Mouse (Mus musculus) leukemia stem cell, adult 10-12 weeks (primary cell): ENCODE measurements around the gene Zbed4. TPM values are rescaled to one million over a fixed set of nuclear protein-coding genes. Genes with fewer than 3 reads are reported as not detected.

Experiments
- polyA plus RNA-seq: library from polyadenylated mRNA; stranded (reverse); fragments of >175 nt; gene quantifications from 2 replicates; pipeline ENCODE4 v1.2.3, GENCODE M21; 2012; ENCODE audit warnings: low replicate concordance

Zbed4 gene
- 3.5 and 13.0 TPM in 2 replicates for polyA plus RNA-seq

DNA sequence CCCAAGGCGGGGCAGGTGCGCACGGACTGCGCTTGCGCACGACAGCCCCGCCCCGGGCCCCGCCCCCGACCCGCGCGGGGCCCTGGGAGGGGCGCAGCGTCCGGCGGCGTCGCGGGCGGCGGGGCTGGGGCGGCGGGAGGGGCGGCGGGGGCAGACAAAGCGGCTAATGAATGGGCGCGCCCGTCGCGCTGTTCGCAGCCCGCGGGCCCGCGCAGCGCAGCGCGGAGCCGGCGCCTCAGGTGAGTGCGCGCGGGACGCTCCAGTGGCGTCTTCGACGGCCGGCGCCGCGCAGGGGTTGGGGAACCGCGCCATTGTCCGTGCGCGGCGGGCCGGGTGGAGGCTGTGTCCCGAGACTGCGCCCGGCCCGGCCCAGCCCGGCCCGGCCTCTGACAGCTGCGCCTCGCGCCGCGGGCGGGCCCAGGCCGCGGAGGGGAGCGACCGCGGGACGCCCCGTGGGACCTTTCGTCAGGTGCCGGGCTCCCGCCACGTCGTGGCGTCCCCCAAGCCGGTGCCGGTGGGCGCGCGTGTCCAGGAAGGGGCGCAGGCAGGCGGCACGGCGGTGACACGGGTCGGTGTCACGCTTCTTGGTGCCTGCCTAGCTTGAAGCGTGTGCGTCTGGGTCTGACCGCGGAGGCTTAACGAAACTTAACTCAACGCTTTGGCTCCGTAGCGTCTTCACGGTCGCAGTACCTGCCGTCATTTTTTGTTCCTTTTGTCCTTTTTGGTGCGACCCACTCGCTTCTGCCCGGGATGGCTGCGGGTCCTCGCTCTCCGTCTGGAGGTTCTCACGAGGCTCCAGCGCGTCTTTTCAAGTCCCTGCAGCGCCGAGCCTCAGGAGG, at the start of gene Zbed4:
Zbed4 (plus strand) TSS at position 97 of the 839 bp plus-strand sequence.

DNA sequence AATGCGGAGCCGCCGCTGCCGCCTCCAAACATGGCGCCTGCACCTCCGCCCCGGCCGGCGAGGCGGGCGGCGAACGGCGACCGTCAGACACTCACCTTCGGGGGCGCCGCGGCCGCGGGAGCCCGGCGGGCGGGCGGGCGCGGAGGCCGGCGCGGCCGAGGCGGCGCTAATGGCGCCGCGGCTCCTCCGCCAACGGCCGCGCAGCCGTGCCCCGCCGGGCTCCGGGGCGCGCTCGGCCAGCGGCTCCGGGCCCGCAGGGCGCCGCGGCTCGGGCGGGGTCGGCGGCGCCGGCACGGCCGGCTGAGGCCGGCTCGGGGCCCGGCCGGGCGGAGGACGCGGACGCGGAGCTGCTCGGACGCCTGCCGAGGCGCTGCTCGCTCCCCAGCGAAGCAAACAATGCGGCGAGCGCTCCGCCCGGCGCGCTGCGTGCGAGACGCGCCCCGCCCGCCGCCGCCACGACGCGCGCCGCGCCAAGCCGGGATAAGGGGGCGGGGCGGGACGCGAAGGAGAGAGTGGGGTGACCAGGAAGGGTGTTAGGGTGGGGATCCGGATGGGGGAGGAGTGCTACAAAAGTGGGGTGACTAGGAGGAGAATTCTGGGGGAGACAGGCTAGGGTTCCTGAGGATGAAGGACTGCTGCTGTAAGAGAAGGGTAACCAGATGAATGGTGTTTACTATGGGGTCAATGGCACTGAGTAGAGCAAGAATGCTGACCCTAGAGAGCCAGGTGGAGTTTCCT, 17.5 kb upstream of the Zbed4 start, which contains the start of gene Brd1:
Brd1 (minus strand) TSS at position 400 of the 738 bp plus-strand sequence.

DNA sequence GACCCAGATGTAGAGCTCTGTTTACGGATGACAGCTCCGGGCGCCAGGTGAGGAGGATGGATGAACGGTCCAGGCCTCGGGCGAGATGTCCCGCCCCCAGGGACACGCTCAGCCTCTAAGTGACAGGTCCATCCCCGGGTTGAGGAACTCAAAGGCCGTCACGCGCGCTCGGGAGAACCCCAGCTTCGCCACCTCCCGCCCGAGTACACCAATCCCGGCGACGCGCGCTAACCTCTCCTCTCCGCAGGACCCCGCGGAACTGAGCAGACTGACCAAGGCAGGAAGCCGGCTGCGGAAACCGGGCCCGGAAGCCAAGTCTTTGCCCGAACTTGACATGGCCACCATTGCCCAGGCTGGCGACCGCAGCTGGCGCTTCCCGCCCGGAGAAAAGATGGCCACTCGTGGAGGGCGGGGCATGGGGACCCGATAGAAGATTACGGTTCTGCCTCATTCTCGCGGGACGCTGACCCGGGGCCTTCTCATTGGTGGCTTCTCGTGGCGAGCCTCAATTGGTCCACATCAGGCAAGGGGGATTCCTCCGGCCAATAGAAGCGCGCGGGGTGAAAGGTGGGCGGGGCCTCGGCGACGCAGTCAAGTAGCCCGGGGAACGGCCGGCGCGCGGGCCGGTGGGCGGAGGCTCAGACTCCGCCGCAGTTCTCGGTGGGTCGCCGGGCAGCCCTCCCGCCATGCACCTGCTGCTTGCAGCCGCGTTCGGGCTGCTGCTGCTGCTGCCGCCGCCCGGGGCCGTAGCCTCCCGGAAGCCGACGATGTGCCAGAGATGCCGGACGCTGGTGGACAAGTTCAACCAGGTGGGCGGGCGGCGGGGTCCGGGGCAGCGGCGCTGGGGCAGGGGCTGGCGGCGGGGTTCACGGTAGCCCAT, 67.8 kb downstream of the Zbed4 start, which contains the start of the genes Alg12 and Creld2:
Alg12 (minus strand) TSS at position 293 of the 880 bp plus-strand sequence.
Creld2 (plus strand) TSS at position 621 of the 880 bp plus-strand sequence.

Other genes starting within 250 kb of the Zbed4 start
- gene Zdhhc25, start 151.4 kb upstream of the Zbed4 start, polyA plus RNA-seq: not detected in 2 replicates
- 15.5 and 18.1 TPM in 2 replicates for gene Brd1, start 17.4 kb upstream of the Zbed4 start, polyA plus RNA-seq
- 1.8 and 9.0 TPM in 2 replicates for gene Alg12, start 67.7 kb downstream of the Zbed4 start, polyA plus RNA-seq
- 30.3 and 61.6 TPM in 2 replicates for gene Creld2, start 68.0 kb downstream of the Zbed4 start, polyA plus RNA-seq
- 27.3 and 27.5 TPM in 2 replicates for gene Pim3, start 110.5 kb downstream of the Zbed4 start, polyA plus RNA-seq
- gene Ttll8, start 202.8 kb downstream of the Zbed4 start, polyA plus RNA-seq: not detected in 2 replicates
- gene Mlc1, start 227.3 kb downstream of the Zbed4 start, polyA plus RNA-seq: not detected in 2 replicates
- not detected in 2 replicates for gene Mov10l1, start 231.2 kb downstream of the Zbed4 start, polyA plus RNA-seq